Mouse (Mus musculus) lung, postnatal 14 days (tissue): ENCODE measurements around the gene Fam241b.
A peak's percentile ranks its signal among the peaks of the same experiment; 100 is the strongest.

ENCODE experiments used
- DNase-seq: peaks from one replicate; pipeline ENCODE4 v3.0.0; 2021

Fam241b gene

GRCm38 (mm10) chr10:62069398-62069797 lies 74.3 kb downstream of the Fam241b start:
- DNase-seq: peak; percentile 8

GRCm38 (mm10) chr10:62068532-62068931 lies 75.2 kb downstream of the Fam241b start:
- peak; percentile 24 for DNase-seq

GRCm38 (mm10) chr10:62066213-62066612 lies 77.5 kb downstream of the Fam241b start:
- DNase-seq: peak; percentile 8

- no peak for DNase-seq
Observed at GRCm38 (mm10) chr10:62062786-62063185, 80.9 kb downstream of the Fam241b start.

GRCm38 (mm10) chr10:62060969-62061678 lies 82.6 kb downstream of the Fam241b start:
- no peak for DNase-seq

GRCm38 (mm10) chr10:62060224-62060913 lies 83.4 kb downstream of the Fam241b start:
- DNase-seq: no peak

- DNase-seq: no peak
Observed at GRCm38 (mm10) chr10:62058508-62059375, 85.0 kb downstream of the Fam241b start.
